Mouse (Mus musculus) spleen, adult 2 months (tissue): ENCODE data around the gene Sorbs1.

Experiments used
- CTCF ChIP-seq: fragments of 200-500 bp; IDR thresholded peaks from 2 replicates; pipeline ENCODE4 v1.5.1; 2011; ENCODE audit warnings: mild to moderate bottlenecking, inconsistent platforms; ENCODE audit not compliant: insufficient read depth, insufficient read length, insufficient replicate concordance; ENCODE audit errors: extremely low read depth
- POLR2A ChIP-seq: fragments of 200-500 bp; IDR thresholded peaks from 2 replicates; pipeline ENCODE4 v1.6.1; 2011; ENCODE audit warnings: low read depth, low read length, inconsistent platforms

DNA sequence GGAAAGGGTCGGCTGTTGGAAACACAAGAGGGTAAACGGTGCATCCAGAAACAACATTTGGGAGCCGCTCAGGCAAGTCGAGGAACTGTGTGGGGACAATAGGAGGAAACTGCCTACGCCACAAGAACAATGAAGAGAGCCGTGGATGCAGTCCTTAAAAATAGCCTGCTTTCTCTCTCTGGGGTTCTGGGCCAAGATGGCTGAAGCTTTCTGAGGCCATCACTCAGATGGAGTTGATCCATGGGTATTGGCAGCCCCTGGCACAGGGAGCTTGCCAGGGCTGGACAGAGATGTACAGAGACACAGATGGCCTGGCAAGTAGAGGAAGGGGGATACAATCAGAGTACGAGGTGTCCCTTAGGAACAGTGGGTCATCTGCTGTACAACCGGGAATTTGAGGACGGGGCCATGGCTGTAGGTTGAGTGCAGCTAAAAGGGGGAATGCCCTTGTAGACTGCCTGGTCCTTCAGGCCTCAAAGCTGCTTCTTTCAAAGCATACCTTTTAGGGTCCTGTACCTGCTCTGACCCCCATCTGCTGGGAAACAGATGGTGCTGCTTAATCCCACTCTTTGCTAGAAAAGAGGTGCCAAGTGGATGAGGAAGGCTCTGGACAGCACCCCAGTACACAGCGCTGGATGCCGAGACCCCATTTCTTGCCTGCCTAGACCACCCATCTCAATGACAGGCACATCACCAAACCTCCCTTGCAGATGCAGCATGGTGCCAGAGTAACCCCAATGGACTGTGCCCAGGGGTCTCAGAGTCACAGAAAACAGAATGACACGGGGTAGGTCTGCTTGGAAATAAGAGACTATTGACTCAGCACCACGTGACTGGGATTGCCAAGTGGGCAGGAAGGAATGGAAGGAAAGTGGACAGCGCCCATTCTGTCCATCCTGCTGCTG is 117.6 kb downstream of the Sorbs1 start:
- no peak for TF ChIP-seq POLR2A
- TF ChIP-seq CTCF = no peak
